Mouse (Mus musculus) embryonic facial prominence, embryonic 11.5 days (tissue): ENCODE results near the gene Capn11. TPM values are rescaled to one million over a fixed set of nuclear protein-coding genes. Genes with fewer than 3 reads are reported as not detected.

Experiments used
- ATAC-seq: fragments of 200-750 bp; cut with Nextera tagmentation; replicated peaks from 2 replicates; pipeline ENCODE4 v1.8.0; 2017; ENCODE audit warnings: low read depth; ENCODE audit not compliant: insufficient number of reproducible peaks, low FRiP score, low TSS enrichment
- DNase-seq: peaks from one replicate; pipeline ENCODE4 v3.0.0-alpha.2; 2015; ENCODE audit warnings: low spot score
- H3K27ac ChIP-seq: fragments of 300-500 bp; sonication (generic); replicated peaks from 2 replicates; pipeline ENCODE4 v1.5.1; 2014; ENCODE audit warnings: mild to moderate bottlenecking, low read depth, low read length, control low read depth
- H3K27me3 ChIP-seq: fragments of 300-500 bp; sonication (generic); 2 replicates; pipeline ENCODE4 v1.6.1; 2014; ENCODE audit warnings: mild to moderate bottlenecking, low read length, moderate library complexity, mixed read lengths; ENCODE audit not compliant: control insufficient read depth, insufficient read depth
- H3K36me3 ChIP-seq: fragments of 300-500 bp; sonication (generic); replicated peaks from 2 replicates; pipeline ENCODE4 v1.6.1; 2014; ENCODE audit warnings: low read depth, mild to moderate bottlenecking, low read length, moderate library complexity, mixed read lengths; ENCODE audit not compliant: control insufficient read depth, insufficient read depth
- H3K4me1 ChIP-seq: fragments of 300-500 bp; sonication (generic); 2 replicates; pipeline ENCODE4 v1.6.1; 2014; ENCODE audit warnings: low read length, mixed read lengths; ENCODE audit not compliant: control insufficient read depth, insufficient read depth
- H3K4me2 ChIP-seq: fragments of 300-500 bp; sonication (generic); 2 replicates; pipeline ENCODE4 v1.6.1; 2014; ENCODE audit warnings: low read depth, mild to moderate bottlenecking, control low read depth, low read length, moderate library complexity
- H3K4me3 ChIP-seq: fragments of 300-500 bp; sonication (generic); 2 replicates; pipeline ENCODE4 v1.5.1; 2014; ENCODE audit warnings: low read depth, low read length, control low read depth
- H3K9ac ChIP-seq: fragments of 300-500 bp; sonication (generic); replicated peaks from 2 replicates; pipeline ENCODE4 v1.6.1; 2014; ENCODE audit warnings: mild to moderate bottlenecking, control low read depth, low read length
- H3K9me3 ChIP-seq: fragments of 300-500 bp; sonication (generic); replicated peaks from 2 replicates; pipeline ENCODE4 v1.6.1; 2016; ENCODE audit warnings: mild to moderate bottlenecking, low read length, inconsistent platforms, mixed read lengths; ENCODE audit not compliant: control insufficient read depth
- whole genome bisulfite sequencing: fragments of 180-500 bp; shearing (Covaris S2); extraction: QIAGEN DNeasy Blood & Tissue Kit; methylation state at CpG from one replicate; pipeline ENCODE4 v1.1.7; 2014; 5-methylcytosine and 5-hydroxymethylcytosine counted together
- polyA plus RNA-seq: library from polyadenylated mRNA; unstranded; fragments of >200 nt; fragmentation: Nextera tagmentation; extraction: Ambion mirVana; gene quantifications from 2 replicates; pipeline ENCODE4 v1.2.1, GENCODE M21; 2014

Gene Capn11
- polyA plus RNA-seq, 1 experiment from 2014 or later, result 0.28 TPM

- WGBS, result 40% methylated on average over 5 of the region's 5 CpGs
- no peak overlapping the region for H3K4me2 ChIP-seq
- no peaks in the 10 kb centered on the region for H3K27me3 ChIP-seq
- ATAC-seq, result no peak
- no peak overlapping the region for H3K27ac ChIP-seq
- H3K36me3 ChIP-seq, result no peaks in the 10 kb centered on the region
- H3K9ac ChIP-seq, result no peak overlapping the region
- no peak overlapping the region for H3K4me3 ChIP-seq
- H3K9me3 ChIP-seq, result no peaks in the 10 kb centered on the region
- H3K4me1 ChIP-seq, result no peaks in the 10 kb centered on the region
- no peak for DNase-seq
Observed at GRCm38 (mm10) chr17:45610144-45610866, 48.8 kb downstream of the Capn11 start.

DNA sequence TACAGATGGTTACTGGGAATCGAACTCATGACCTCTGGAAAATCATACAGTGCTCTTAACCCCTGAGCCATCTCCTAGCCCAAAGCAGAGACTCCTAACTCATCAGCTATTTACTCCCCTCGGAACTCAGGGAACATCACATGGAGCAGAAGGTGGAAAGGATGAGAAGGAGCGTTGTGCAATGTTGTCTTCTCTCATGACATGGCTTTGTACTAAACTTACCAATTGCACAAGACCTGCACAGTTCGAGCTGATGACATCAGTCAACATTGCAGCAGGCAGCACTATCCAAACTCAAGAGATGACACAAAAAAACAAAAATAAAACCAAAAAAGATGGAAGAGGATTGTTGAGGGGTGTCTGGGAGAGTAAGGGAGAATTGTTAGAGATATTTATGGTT, 50.7 kb downstream of the Capn11 start:
- Histone ChIP-seq H3K27ac (no peak overlapping the region), H3K27me3 (no peaks in the 10 kb centered on the region), H3K9ac (no peak overlapping the region), H3K4me3 (no peak overlapping the region), H3K36me3 (no peaks in the 10 kb centered on the region), H3K9me3 (no peaks in the 10 kb centered on the region), H3K4me1 (no peaks in the 10 kb centered on the region), H3K4me2 (no peak overlapping the region)
- no peak for DNase-seq
- 89% methylated on average over 4 of the region's 4 CpGs for WGBS
- ATAC-seq, result no peak

DNA sequence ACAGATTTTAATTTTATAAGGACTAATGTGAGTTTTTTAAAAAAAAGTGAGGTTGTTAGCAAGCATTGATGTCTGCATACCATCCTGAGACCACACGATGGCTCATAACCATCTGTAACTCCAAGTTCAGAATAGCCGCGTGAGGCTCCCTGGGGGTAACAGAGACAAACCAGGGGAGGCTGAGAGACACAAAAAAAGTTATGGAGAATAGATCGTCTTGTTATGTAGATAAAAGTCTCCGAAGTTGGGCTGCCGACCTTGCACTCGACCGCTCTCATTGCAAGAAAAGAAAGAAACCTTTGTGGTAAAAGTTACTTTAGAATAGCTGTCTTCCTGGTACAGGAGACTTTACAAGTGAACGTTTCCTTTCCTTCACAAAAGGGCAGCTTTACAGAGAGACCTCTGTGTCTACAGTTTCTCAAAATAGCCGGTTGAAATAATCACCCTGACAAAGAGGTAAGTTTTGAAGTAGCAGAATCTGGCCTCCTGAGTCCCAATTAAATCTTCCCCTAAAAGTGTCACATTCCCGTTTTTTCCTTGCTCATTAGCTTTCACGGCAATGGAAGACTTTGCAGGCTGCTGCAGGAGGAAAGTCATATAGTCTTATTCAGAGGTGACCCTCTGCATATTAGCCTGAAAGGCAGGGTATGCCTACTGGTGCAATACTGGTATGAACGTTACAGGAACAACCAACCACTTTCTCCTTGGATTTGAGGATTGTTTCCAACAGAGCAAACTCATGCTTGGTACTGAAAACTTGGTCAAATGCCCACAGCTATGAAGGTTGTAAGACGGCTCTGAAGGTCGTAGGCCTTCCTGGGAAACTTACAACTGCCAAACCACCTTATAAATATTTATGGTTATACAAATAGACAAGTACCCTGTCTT, 51.9 kb downstream of the Capn11 start:
- WGBS, result 68% methylated on average over 15 of the region's 15 CpGs
- ATAC-seq, result no peak

GRCm38 (mm10) chr17:45602984-45603383, 56.1 kb downstream of the Capn11 start:
- 62% methylated on average over 3 of the region's 3 CpGs for WGBS
- no peak overlapping the region for H3K4me2 ChIP-seq
- H3K4me1 ChIP-seq, result peaks cover 11% of the 10 kb centered on the region
- peaks cover 5% of the 10 kb centered on the region; the same call in 1 of the 2 replicates for H3K27me3 ChIP-seq
- H3K36me3 ChIP-seq, result no peaks in the 10 kb centered on the region
- H3K27ac ChIP-seq, result no peak overlapping the region
- no peak overlapping the region for H3K4me3 ChIP-seq
- H3K9me3 ChIP-seq, result no peaks in the 10 kb centered on the region
- no peak overlapping the region for H3K9ac ChIP-seq
- DNase-seq (no peak), ATAC-seq (no peak)

More for the DNA sequence above, 51.9 kb downstream of the Capn11 start:
- no peak for DNase-seq
- no peaks in the 10 kb centered on the region for H3K9me3 ChIP-seq
- H3K4me2 ChIP-seq, result no peak overlapping the region
- no peak overlapping the region for H3K9ac ChIP-seq
- no peak overlapping the region for H3K4me3 ChIP-seq
- no peak overlapping the region for H3K27ac ChIP-seq
- H3K27me3 ChIP-seq, result no peaks in the 10 kb centered on the region
- H3K4me1 ChIP-seq, result no peaks in the 10 kb centered on the region
- H3K36me3 ChIP-seq, result no peaks in the 10 kb centered on the region

DNA sequence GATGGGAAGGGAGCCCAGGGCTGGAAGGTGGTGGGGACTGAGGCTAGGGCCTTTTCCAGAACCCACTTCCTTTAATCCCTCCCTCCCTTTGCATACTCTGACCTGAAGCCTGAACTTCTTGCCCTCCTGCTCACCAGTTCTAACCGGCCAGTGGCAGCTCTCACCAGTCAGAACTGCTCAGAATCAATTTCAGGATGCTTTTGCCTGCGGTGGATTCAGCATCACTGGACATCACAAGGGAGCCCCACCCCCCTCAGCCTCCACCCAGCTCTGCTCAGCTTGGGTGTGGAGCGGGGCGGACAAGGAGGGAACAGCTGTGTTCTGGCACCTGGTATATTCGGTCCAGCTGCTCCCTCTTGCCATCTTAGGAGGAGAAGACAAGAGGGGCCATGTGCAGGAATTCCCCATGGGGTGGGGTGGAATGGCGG, 57.2 kb downstream of the Capn11 start, which contains the start of gene Mymx:
Gene Mymx, minus strand, starts transcription at position 226 of the 428 bp plus-strand sequence.
- no peaks in the 10 kb centered on the region for H3K9me3 ChIP-seq
- H3K9ac ChIP-seq, result 0 out of 2 replicates have a peak within 1 kb of the TSS, but pooled peaks have one; percentile 15
- no peaks in the 10 kb centered on the region for H3K36me3 ChIP-seq
- no peak for DNase-seq
- peaks cover 11% of the 10 kb centered on the region for H3K4me1 ChIP-seq
- H3K4me3 ChIP-seq, result no peak within 1 kb of the TSS
- ATAC-seq, result no peak; the same call in 1 of the 2 replicates
- WGBS, result 25% methylated on average over 6 of the region's 6 CpGs
- peaks cover 5% of the 10 kb centered on the region; the same call in 1 of the 2 replicates for H3K27me3 ChIP-seq
- no peak within 1 kb of the TSS for H3K27ac ChIP-seq
- no peak within 1 kb of the TSS for H3K4me2 ChIP-seq

GRCm38 (mm10) chr17:45601325-45601724, 57.8 kb downstream of the Capn11 start:
- WGBS, result 10% methylated on average over 22 of the region's 22 CpGs
- no peaks in the 10 kb centered on the region for H3K36me3 ChIP-seq

GRCm38 (mm10) chr17:45600267-45600666, 58.9 kb downstream of the Capn11 start:
- Histone ChIP-seq H3K4me2 (no peak overlapping the region; the same call in 1 of the 2 replicates), H3K4me3 (no peak overlapping the region), H3K27ac (0 out of 2 replicates have a peak overlapping the region, but pooled peaks have one; percentile 13), H3K9ac (no peak overlapping the region), H3K27me3 (peaks cover 5% of the 10 kb centered on the region; the same call in 1 of the 2 replicates), H3K4me1 (peaks cover 15% of the 10 kb centered on the region), H3K9me3 (no peaks in the 10 kb centered on the region), H3K36me3 (no peaks in the 10 kb centered on the region)
- ATAC-seq (no peak), DNase-seq (peak; percentile 63)
- 28% methylated on average over 8 of the region's 8 CpGs for WGBS

More at GRCm38 (mm10) chr17:45601325-45601724, 57.8 kb downstream of the Capn11 start:
- DNase-seq (no peak), ATAC-seq (no peak)
- Histone ChIP-seq H3K4me3 (no peak overlapping the region), H3K4me2 (no peak overlapping the region), H3K9ac (0 out of 2 replicates have a peak overlapping the region, but pooled peaks have one; percentile 15), H3K27ac (no peak overlapping the region), H3K27me3 (peaks cover 5% of the 10 kb centered on the region; the same call in 1 of the 2 replicates), H3K4me1 (peaks cover 11% of the 10 kb centered on the region), H3K9me3 (no peaks in the 10 kb centered on the region)
